Mouse (Mus musculus) myocyte (in vitro differentiated cells): Measurements from ENCODE around the gene Ifnl3.

Experiments used
- CEBPB ChIP-seq: IDR thresholded peaks from 2 replicates; pipeline ENCODE4 v1.6.1; 2011; ENCODE audit warnings: mild to moderate bottlenecking, moderate library complexity; ENCODE audit not compliant: poor library complexity, insufficient read depth, severe bottlenecking
- E2F4 ChIP-seq: IDR thresholded peaks from one replicate; pipeline ENCODE4 v1.6.1; 2011; ENCODE audit warnings: mild to moderate bottlenecking, control low read depth, moderate library complexity; ENCODE audit not compliant: insufficient read depth
- MAX ChIP-seq: IDR thresholded peaks from one replicate; pipeline ENCODE4 v1.6.1; 2011; ENCODE audit warnings: low read depth, mild to moderate bottlenecking, control low read depth
- POLR2A ChIP-seq: IDR thresholded peaks from one replicate; pipeline ENCODE4 v1.6.1; 2011; ENCODE audit warnings: low read depth, mild to moderate bottlenecking, control low read depth, moderate library complexity; ENCODE audit not compliant: insufficient read length
- POLR2AphosphoS2 ChIP-seq: IDR thresholded peaks from one replicate; pipeline ENCODE4 v1.6.1; 2011; ENCODE audit warnings: low read depth, control low read depth; ENCODE audit not compliant: insufficient read length
- REST ChIP-seq: IDR thresholded peaks from one replicate; pipeline ENCODE4 v1.6.1; 2011; ENCODE audit warnings: mild to moderate bottlenecking, control low read depth, moderate library complexity; ENCODE audit not compliant: insufficient read depth, insufficient read length
- SRF ChIP-seq: IDR thresholded peaks from one replicate; pipeline ENCODE4 v1.6.1; 2011; ENCODE audit warnings: low read depth; ENCODE audit not compliant: control insufficient read depth, insufficient read length
- USF1 ChIP-seq: IDR thresholded peaks from one replicate; pipeline ENCODE4 v1.6.1; 2011; ENCODE audit warnings: low read depth, mild to moderate bottlenecking, control low read depth, moderate library complexity

DNA sequence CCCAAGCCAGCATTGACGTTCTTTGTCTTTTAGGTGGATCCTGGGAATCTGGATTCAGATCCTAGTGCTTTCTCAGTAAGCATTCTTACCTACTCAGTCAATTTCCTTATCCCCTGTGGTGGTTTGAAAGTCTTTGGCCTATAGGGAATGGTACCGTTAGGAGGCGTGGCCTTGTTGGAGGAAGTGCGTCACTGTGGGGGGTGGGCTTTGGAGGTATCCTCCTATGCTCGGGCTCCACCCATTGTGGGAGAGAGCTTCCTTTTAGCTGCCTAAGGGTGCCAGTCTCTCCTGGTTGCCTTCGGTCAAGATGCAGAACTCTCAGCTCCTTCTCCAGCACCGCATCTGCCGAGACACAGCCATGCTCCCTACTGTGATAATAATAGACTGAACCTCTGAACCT lies 30.3 kb upstream of the Ifnl3 start:
- TF ChIP-seq MAX (no peak), E2F4 (no peak), POLR2A (no peak), REST (no peak), CEBPB (no peak), USF1 (no peak), SRF (no peak), POLR2AphosphoS2 (no peak)
